Mouse (Mus musculus) left cerebral cortex, adult 18-20 months (tissue): ENCODE results near the gene Myom3. TPM values are rescaled to one million over a fixed set of nuclear protein-coding genes. Genes with fewer than 3 reads are reported as not detected.

Experiments
- DNase-seq, 2 experiments: peaks; one replicate each; pipeline ENCODE4 v3.0.0; 2021 to 2022; ENCODE audit warnings: low spot score in 2 of 2, mixed read lengths in 1 of 2
- total RNA-seq, 2 experiments: library from RNA; stranded (reverse); gene quantifications; 2 replicates each; pipeline ENCODE4 v1.2.3; 2021

Gene Myom3
- total RNA-seq, 2 experiments from 2014 or later: 0.77 to 1.7 TPM

DNA sequence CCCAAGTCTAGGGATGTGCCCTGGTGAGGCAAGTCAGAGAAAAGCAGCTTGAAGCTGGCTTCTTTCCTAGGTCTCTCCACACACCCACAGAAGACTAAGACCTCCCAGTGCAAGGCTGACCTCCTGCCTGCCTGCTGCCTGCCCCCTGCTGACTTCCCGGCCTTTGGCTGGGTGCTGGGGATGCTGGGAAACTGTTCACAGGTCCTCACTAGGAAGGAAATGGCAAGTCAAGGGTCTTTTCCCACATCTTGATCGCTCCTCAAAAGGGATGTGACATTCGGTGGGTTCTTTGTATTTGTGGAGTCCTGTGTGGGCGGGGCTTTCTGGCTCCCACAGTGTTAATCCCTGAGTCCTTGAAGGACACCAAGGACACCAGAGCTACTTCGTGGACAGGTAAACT is 44.7 kb downstream of the Myom3 start:
- no peak for DNase-seq

GRCm38 (mm10) chr4:135814896-135815295 is 55.4 kb downstream of the Myom3 start:
- no peak for DNase-seq

DNA sequence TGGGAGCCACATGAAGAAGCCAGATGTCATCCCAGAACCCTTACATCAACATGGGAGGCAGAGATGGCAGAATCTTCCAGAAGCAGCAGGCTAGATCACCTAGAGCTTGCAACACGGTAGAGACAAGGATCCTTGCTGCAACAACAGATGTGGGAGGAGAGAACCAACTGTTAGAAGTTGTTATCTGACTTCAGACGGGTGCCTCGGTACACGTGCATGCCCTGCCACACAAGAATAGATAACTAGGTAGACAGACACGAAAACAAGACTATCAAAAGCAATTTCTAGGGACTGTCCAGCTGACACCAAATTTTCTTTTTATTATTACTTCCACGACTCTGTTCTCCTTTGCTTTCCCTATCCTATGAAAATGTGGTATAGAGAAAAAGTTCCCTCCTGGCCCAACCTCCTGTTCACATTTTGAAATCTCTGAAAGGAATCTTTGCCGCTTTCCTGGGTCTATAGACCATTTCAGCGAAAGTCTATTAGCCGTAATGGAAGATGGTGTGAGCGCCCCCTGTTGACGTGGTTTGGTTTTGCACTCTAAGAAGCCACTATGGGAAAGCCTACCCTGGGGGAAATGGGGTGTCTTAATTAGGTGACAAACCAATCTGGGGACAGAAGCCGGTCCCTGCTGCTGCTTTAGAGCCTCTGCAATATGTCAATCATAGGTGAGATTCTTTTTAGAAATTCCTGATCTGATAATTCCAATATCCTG is 57.5 kb downstream of the Myom3 start:
- DNase-seq: peak; percentile 14 to 53

DNA sequence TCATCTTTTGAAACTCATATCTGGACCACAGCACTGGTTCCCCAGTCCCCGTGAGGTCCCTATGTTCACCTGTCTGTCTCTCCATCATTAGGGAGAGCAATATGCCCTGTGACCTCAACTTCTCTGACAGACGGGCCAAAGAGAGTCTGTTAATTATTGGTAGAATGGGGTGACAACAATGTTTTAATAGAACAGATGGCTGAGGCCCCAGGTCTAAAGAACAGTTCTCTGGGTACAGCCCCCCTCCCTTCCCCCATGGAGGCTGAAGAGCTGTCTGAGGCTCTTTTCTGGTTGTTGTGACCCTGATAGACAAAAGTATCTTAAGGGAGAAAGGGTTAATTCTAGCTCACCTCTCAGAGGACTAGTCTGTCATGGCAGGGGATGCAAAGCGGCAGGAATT is 58.9 kb downstream of the Myom3 start:
- DNase-seq: no peak

DNA sequence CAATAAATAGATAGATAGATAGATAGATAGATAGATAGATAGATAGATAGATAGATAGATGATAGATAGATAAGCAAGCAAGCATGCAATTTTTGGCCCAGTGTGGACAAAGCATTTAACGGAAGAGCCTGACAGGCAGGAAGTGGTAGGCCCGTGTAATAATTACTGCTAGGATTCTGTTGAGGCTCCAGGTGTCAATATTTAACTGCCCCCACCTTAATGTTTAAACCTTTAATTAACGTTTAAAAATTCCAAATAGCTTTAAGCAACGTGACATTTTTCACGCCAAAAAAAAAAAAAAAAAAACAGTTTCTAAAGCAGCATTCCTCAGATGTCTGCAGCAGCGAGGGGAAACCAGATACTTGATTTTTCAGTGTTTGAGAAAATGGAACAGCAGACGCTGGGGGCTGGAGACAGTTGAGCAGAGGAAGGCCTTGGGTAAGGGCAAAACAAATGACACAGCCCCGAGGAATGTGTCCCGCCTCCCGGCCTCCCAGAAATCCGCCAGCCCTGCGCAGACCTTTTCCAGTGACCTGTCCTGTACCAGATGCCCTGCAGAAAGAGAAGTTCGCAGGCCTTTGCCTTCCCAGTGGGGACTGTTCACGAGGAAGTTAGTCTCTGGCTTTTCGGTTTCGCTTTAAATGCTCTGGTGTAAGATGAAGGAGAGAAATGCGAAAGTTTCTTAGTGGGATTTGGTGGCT is 60.5 kb downstream of the Myom3 start:
- DNase-seq: no peak

DNA sequence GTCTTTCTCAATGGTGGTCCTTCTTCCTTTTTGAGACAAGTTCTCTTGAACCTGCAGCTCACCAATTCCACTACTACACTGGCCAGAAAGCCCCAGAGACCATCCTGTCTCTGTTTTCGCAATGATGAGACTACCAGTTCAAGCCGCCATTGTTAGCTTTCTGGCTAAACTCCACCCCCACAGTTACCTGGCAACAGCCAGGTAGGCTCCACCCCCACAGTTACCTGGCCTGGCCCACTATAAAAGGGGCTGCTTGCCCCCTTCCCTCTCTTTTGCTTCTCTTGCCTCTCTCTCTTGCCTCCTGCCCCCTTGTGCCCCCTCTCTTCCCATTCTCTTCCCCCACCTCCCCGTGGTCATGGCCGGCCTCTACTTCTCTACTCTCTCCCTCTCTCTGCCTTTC is 62.3 kb downstream of the Myom3 start:
- DNase-seq: no peak

GRCm38 (mm10) chr4:135823298-135823697 is 63.8 kb downstream of the Myom3 start:
- no peak for DNase-seq

GRCm38 (mm10) chr4:135824254-135824653 is 64.7 kb downstream of the Myom3 start:
- no peak for DNase-seq

- peak; percentile 66 to 85 for DNase-seq
Measured at GRCm38 (mm10) chr4:135828491-135828890, 69.0 kb downstream of the Myom3 start.

DNA sequence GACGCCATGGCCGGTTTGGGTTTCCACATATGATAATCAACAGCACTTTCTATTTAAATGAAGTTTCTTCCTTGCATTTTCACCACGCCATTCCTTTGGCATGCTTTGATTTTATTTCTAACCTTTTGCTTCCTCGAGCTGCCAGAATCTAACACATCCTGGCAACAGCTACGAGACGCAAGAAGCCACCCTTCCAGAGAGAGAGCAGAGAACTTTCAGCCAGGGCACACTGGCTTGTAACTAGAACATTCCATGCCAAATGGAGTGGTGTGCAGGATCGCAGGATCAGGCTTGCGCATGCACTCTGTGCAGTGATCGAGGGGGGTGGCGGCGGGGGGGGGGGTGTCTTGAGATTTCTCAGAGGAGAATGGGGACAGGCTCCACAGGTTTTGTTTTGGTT is 72.6 kb downstream of the Myom3 start:
- peak in 1 of 2 experiments; percentile 15 for DNase-seq

- DNase-seq: no peak
Measured at GRCm38 (mm10) chr4:135833301-135834123, 74.0 kb downstream of the Myom3 start.

DNA sequence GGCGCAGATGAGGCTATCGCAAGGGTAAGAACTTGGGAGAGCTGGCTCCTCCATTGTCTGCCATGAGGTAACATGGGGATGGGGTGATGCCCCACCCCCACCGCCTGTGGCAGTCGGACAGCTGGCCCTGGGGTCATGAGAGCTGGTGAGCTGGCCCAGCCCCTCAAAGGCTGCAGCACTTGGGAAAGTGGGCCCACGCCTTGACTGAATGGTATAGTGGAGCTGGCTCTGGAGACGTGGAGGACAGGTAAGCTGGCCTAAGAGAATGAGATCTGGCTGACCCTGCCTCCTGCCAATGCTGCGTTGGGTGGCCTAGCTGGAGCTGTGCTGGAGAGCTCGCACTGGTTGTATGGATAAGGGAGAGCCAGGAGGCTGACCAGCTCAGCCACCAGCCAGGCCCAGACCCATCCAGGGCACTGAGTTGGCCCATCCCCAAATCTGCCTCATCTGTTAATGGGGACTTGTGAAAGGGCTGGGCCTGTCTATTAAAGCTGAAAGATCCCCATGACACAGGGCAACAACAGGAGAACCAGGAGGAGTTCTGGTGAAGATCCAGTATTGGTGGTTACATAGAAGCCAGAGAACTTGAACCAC is 74.7 kb downstream of the Myom3 start:
- no peak for DNase-seq

DNA sequence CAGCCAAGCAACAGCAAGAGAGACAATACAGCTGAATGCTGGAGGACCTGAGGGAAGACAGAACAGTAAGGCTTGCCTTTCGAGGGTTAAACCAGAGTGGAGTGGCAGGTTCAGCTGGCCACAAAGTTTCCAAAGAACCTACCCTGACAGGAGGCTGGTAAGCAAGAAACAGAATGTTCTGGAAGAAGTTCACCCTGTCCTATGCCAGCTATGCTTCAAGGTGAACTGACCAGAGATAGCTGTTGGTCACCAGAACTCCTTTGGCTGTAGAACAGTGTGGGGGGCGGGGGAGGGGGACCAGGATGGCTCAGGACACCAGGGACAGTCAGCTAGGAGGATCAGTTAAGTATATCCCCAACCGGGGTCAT is 79.4 kb downstream of the Myom3 start:
- no peak for DNase-seq

DNA sequence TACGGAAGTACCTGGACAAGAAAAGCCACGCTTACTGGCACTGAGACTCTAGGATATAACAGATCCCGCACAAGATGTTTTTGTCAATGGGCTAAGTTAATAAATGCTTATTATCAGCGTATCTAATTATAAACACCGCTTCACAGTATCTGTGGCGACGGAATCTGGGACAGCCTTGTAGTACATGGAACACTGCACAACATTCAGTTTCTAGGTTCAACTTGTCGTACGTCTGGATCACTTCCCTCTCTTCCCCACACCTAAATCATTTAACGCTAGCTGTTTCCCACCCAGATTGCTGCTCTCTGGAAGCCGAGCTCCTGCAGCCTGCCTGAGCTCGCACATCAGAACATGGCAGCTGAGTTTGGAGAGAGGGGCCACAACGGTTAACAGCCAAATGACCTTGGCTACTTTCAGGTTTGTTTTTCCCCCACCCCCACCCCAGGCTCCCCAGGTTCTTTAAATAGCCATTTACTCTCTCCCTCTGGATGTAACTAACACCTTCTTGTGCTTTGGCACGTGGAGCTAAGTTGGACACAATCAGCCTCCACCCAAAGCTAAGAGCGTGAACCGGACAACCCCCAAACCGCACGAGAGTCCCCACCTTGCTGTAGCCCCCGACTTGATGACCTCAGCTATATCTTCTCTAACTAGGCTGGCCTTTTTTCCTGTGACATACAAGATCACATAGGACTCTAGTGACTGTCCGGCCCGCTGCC is 79.9 kb downstream of the Myom3 start:
- DNase-seq: no peak

GRCm38 (mm10) chr4:135844400-135844799 is 84.9 kb downstream of the Myom3 start:
- DNase-seq: no peak

- DNase-seq: no peak
Measured at GRCm38 (mm10) chr4:135847581-135847980, 88.1 kb downstream of the Myom3 start.

- peak; percentile 22 to 33 for DNase-seq
Measured at GRCm38 (mm10) chr4:135850411-135851095, 91.0 kb downstream of the Myom3 start.

- DNase-seq: no peak
Measured at GRCm38 (mm10) chr4:135851942-135852341, 92.4 kb downstream of the Myom3 start.

DNA sequence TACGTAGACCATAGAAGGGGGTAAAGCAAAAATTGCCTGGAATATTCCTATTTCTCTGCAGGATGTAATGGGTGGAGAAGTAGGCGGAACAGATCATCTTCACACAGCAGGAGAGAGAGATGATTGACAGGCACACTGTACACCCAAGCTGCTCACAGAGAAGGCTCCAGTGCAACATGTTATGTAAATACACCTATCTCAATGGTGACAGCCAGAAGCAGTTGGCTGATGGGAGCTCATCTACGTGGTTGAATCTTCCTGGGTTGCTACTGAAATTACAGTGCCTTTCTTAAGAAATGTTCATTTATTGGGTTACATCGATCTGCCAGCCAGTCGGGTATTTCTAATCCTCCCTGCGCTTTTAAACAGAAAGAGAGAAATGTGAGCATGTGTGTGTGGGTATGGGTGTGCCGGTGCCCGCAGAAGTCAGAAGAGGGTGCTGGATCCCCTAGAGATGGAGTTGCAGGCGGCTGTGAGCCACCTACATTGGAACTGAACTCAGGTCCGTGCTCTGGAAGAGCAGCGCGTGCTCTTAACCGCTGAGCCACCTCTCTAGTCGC is 94.6 kb downstream of the Myom3 start:
- no peak for DNase-seq

DNA sequence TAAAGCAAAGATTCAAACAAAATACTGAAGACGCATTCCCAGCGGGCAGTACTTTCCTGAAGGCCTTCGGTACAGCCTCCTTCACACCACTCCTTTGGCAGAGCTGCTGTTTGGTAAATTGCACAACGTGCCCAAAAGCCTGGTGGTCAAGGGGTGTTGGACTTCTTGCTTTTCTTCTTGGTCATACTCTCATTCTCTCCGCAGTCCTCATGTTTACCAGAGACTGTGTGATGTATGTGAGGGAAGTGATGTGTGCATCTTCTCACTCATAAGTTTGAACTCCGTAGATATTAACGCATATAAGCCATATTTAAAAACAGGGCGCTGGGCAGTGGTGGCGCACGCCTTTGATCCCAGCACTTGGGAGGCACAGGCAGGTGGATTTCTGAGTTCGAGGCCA is 95.1 kb downstream of the Myom3 start:
- no peak for DNase-seq
